Mouse (Mus musculus): ENCODE results near the gene Cyp8b1. TPM values are rescaled to one million over a fixed set of nuclear protein-coding genes. Genes with fewer than 3 reads are reported as not detected.

Gene Cyp8b1
- polyA plus RNA-seq, 1 experiment from 2014 or later, result not detected

- Histone ChIP-seq H3K9ac (no peak overlapping the region), H3K27me3 (no peaks in the 10 kb centered on the region), H3K4me3 (peak overlapping the region; percentile 47; the same call in 1 of the 2 replicates), H3K9me3 (no peaks in the 10 kb centered on the region; the same call in 1 of the 2 replicates), H3K36me3 (no peaks in the 10 kb centered on the region), H3K27ac (no peak overlapping the region), H3K4me1 (0 out of 2 replicates have a peak, but pooled peaks cover 5% of the 10 kb centered on the region), H3K4me2 (peak overlapping the region; percentile 39; the same call in 1 of the 2 replicates)
- ATAC-seq (ENCODE audit: insufficient number of reproducible peaks, low FRiP score, low TSS enrichment, low read depth), result no peak
- WGBS, result 85% methylated on average over 1 of the region's 1 CpGs
These were observed 20.8 kb upstream of the Cyp8b1 start for GRCm38 (mm10) chr9:121936952-121937351.

GRCm38 (mm10) chr9:121934856-121935255, 18.8 kb upstream of the Cyp8b1 start:
- ATAC-seq (ENCODE audit: insufficient number of reproducible peaks, low FRiP score, low TSS enrichment, low read depth), result no peak
- 85% methylated on average over 4 of the region's 4 CpGs for WGBS

GRCm38 (mm10) chr9:121928498-121928897, 12.4 kb upstream of the Cyp8b1 start:
- Histone ChIP-seq H3K4me1 (peaks cover 3% of the 10 kb centered on the region; the same call in 1 of the 2 replicates), H3K36me3 (no peaks in the 10 kb centered on the region), H3K4me3 (no peak overlapping the region), H3K4me2 (no peak overlapping the region), H3K9me3 (no peaks in the 10 kb centered on the region; the same call in 1 of the 2 replicates), H3K27me3 (no peaks in the 10 kb centered on the region), H3K9ac (no peak overlapping the region), H3K27ac (no peak overlapping the region)
- 20% methylated on average over 2 of the region's 2 CpGs for WGBS
- ATAC-seq (ENCODE audit: insufficient number of reproducible peaks, low FRiP score, low TSS enrichment, low read depth), result no peak

More at GRCm38 (mm10) chr9:121934856-121935255, 18.8 kb upstream of the Cyp8b1 start:
- H3K4me1 ChIP-seq, result 0 out of 2 replicates have a peak, but pooled peaks cover 5% of the 10 kb centered on the region
- H3K9ac ChIP-seq, result no peak overlapping the region
- H3K36me3 ChIP-seq, result no peaks in the 10 kb centered on the region
- H3K9me3 ChIP-seq, result no peaks in the 10 kb centered on the region; the same call in 1 of the 2 replicates
- no peak overlapping the region for H3K4me3 ChIP-seq
- H3K4me2 ChIP-seq, result no peak overlapping the region
- H3K27me3 ChIP-seq, result no peaks in the 10 kb centered on the region
- no peak overlapping the region for H3K27ac ChIP-seq

GRCm38 (mm10) chr9:121927721-121928120, 11.6 kb upstream of the Cyp8b1 start:
- Histone ChIP-seq H3K9ac (no peak overlapping the region), H3K27ac (no peak overlapping the region), H3K36me3 (no peaks in the 10 kb centered on the region), H3K9me3 (no peaks in the 10 kb centered on the region; the same call in 1 of the 2 replicates), H3K4me3 (no peak overlapping the region), H3K4me2 (no peak overlapping the region), H3K27me3 (no peaks in the 10 kb centered on the region), H3K4me1 (peaks cover 3% of the 10 kb centered on the region; the same call in 1 of the 2 replicates)
- WGBS, result 77% methylated on average over 7 of the region's 7 CpGs
- no peak for ATAC-seq (ENCODE audit: insufficient number of reproducible peaks, low FRiP score, low TSS enrichment, low read depth)

- H3K36me3 ChIP-seq, result no peaks in the 10 kb centered on the region
- ATAC-seq (ENCODE audit: insufficient number of reproducible peaks, low FRiP score, low TSS enrichment, low read depth), result no peak
- no peaks in the 10 kb centered on the region for H3K9me3 ChIP-seq
- 44% methylated on average over 11 of the region's 11 CpGs for WGBS
- 0 out of 2 replicates have a peak overlapping the region, but pooled peaks have one; percentile 2 for H3K9ac ChIP-seq
- no peaks in the 10 kb centered on the region for H3K27me3 ChIP-seq
- H3K4me3 ChIP-seq, result no peak overlapping the region
- peaks cover 3% of the 10 kb centered on the region; the same call in 1 of the 2 replicates for H3K4me1 ChIP-seq
- H3K4me2 ChIP-seq, result 0 out of 2 replicates have a peak overlapping the region, but pooled peaks have one; percentile 4
- peak overlapping the region; percentile 61 for H3K27ac ChIP-seq
These were observed 10.7 kb upstream of the Cyp8b1 start for GRCm38 (mm10) chr9:121926634-121927405.

- Histone ChIP-seq H3K9ac (no peak overlapping the region), H3K36me3 (no peaks in the 10 kb centered on the region), H3K27me3 (no peaks in the 10 kb centered on the region), H3K4me3 (no peak overlapping the region), H3K4me2 (no peak overlapping the region), H3K4me1 (peaks cover 3% of the 10 kb centered on the region; the same call in 1 of the 2 replicates), H3K27ac (peak overlapping the region; percentile 61; the same call in 1 of the 2 replicates), H3K9me3 (no peaks in the 10 kb centered on the region)
- ATAC-seq (ENCODE audit: insufficient number of reproducible peaks, low FRiP score, low TSS enrichment, low read depth), result no peak
- WGBS, result 40% methylated on average over 8 of the region's 8 CpGs
These were observed 9.9 kb upstream of the Cyp8b1 start for GRCm38 (mm10) chr9:121925959-121926358.

GRCm38 (mm10) chr9:121924901-121925560, 8.9 kb upstream of the Cyp8b1 start:
- Histone ChIP-seq H3K4me1 (peaks cover 3% of the 10 kb centered on the region; the same call in 1 of the 2 replicates), H3K27ac (no peak overlapping the region), H3K9ac (no peak overlapping the region), H3K4me2 (no peak overlapping the region), H3K9me3 (no peaks in the 10 kb centered on the region), H3K36me3 (no peaks in the 10 kb centered on the region), H3K27me3 (no peaks in the 10 kb centered on the region), H3K4me3 (no peak overlapping the region)
- no peak for ATAC-seq (ENCODE audit: insufficient number of reproducible peaks, low FRiP score, low TSS enrichment, low read depth)
- WGBS, result 83% methylated on average over 9 of the region's 9 CpGs

- Histone ChIP-seq H3K4me3 (no peak overlapping the region), H3K27me3 (no peaks in the 10 kb centered on the region), H3K4me1 (peaks cover 3% of the 10 kb centered on the region; the same call in 1 of the 2 replicates), H3K9ac (no peak overlapping the region), H3K36me3 (no peaks in the 10 kb centered on the region), H3K9me3 (no peaks in the 10 kb centered on the region), H3K27ac (no peak overlapping the region), H3K4me2 (no peak overlapping the region)
- no peak for ATAC-seq (ENCODE audit: insufficient number of reproducible peaks, low FRiP score, low TSS enrichment, low read depth)
- WGBS, result 77% methylated on average over 5 of the region's 5 CpGs
These were observed 7.8 kb upstream of the Cyp8b1 start for GRCm38 (mm10) chr9:121923906-121924305.

GRCm38 (mm10) chr9:121923443-121923842, 7.3 kb upstream of the Cyp8b1 start:
- peaks cover 3% of the 10 kb centered on the region; the same call in 1 of the 2 replicates for H3K4me1 ChIP-seq
- no peak overlapping the region for H3K4me3 ChIP-seq
- no peaks in the 10 kb centered on the region for H3K9me3 ChIP-seq
- no peaks in the 10 kb centered on the region for H3K36me3 ChIP-seq
- no peak for ATAC-seq (ENCODE audit: insufficient number of reproducible peaks, low FRiP score, low TSS enrichment, low read depth)
- no peak overlapping the region for H3K9ac ChIP-seq
- H3K4me2 ChIP-seq, result no peak overlapping the region
- WGBS, result 75% methylated on average over 8 of the region's 8 CpGs
- H3K27me3 ChIP-seq, result no peaks in the 10 kb centered on the region
- no peak overlapping the region for H3K27ac ChIP-seq

- Histone ChIP-seq H3K9me3 (no peaks in the 10 kb centered on the region), H3K4me1 (no peaks in the 10 kb centered on the region), H3K27ac (no peak overlapping the region), H3K4me2 (no peak overlapping the region), H3K36me3 (no peaks in the 10 kb centered on the region), H3K27me3 (no peaks in the 10 kb centered on the region), H3K9ac (no peak overlapping the region), H3K4me3 (no peak overlapping the region)
- 72% methylated on average over 10 of the region's 10 CpGs for WGBS
- no peak for ATAC-seq (ENCODE audit: insufficient number of reproducible peaks, low FRiP score, low TSS enrichment, low read depth)
These were observed 3.0 kb upstream of the Cyp8b1 start for GRCm38 (mm10) chr9:121919027-121919501.

GRCm38 (mm10) chr9:121915056-121915455, 1.0 kb downstream of the Cyp8b1 start:
- no peak overlapping the region for H3K4me2 ChIP-seq
- 88% methylated on average over 10 of the region's 10 CpGs for WGBS
- ATAC-seq (ENCODE audit: insufficient number of reproducible peaks, low FRiP score, low TSS enrichment, low read depth), result no peak

More at GRCm38 (mm10) chr9:121915056-121915455, 1.0 kb downstream of the Cyp8b1 start:
- no peaks in the 10 kb centered on the region for H3K36me3 ChIP-seq
- H3K4me3 ChIP-seq, result no peak overlapping the region
- H3K4me1 ChIP-seq, result no peaks in the 10 kb centered on the region
- H3K27ac ChIP-seq, result no peak overlapping the region
- H3K9me3 ChIP-seq, result no peaks in the 10 kb centered on the region
- no peak overlapping the region for H3K9ac ChIP-seq
- H3K27me3 ChIP-seq, result no peaks in the 10 kb centered on the region
